Mouse (Mus musculus): ENCODE measurements at regions not wholly inside any gene's neighbourhood (a gene's known extent, or its start where the extent isn't known, plus 50 kb on each side); places are given as distances from the start of the nearest gene placed in this dataset.
"Not testable (repeated sequence)": the region's sequence is repeated elsewhere in the genome, so short reads cannot be mapped to it uniquely, and the experiment has no call there.

- DNase-seq (ENCODE audit: low read depth): no peak
Measured at GRCm38 (mm10) chr10:99320797-99321196, 57.8 kb downstream of the Dusp6 start.

- DNase-seq (ENCODE audit: low read depth): no peak
Measured at GRCm38 (mm10) chr10:99323358-99323757, 60.3 kb downstream of the Dusp6 start.

GRCm38 (mm10) chr10:99327501-99327900 is 64.5 kb downstream of the Dusp6 start:
- no peak for DNase-seq (ENCODE audit: low read depth)

GRCm38 (mm10) chr10:99328568-99328967 is 65.5 kb downstream of the Dusp6 start:
- DNase-seq (ENCODE audit: low read depth): no peak

- DNase-seq (ENCODE audit: low read depth): no peak
Measured at GRCm38 (mm10) chr10:99329469-99329868, 66.4 kb downstream of the Dusp6 start.

- no peak for DNase-seq (ENCODE audit: low read depth)
Measured at GRCm38 (mm10) chr10:99330519-99330918, 67.5 kb downstream of the Dusp6 start.

GRCm38 (mm10) chr10:99331876-99332275 is 68.8 kb downstream of the Dusp6 start:
- no peak for DNase-seq (ENCODE audit: low read depth)

- DNase-seq (ENCODE audit: low read depth): no peak
Measured at GRCm38 (mm10) chr10:99333831-99334230, 70.8 kb downstream of the Dusp6 start.

- no peak for DNase-seq (ENCODE audit: low read depth)
Measured at GRCm38 (mm10) chr10:99336091-99336490, 73.1 kb downstream of the Dusp6 start.

GRCm38 (mm10) chr10:99338790-99339189 is 75.8 kb downstream of the Dusp6 start:
- DNase-seq (ENCODE audit: low read depth): not testable (repeated sequence)

GRCm38 (mm10) chr10:99339291-99339912 is 76.4 kb downstream of the Dusp6 start:
- not testable (repeated sequence) for DNase-seq (ENCODE audit: low read depth)

GRCm38 (mm10) chr10:99340057-99340456 is 77.0 kb downstream of the Dusp6 start:
- DNase-seq (ENCODE audit: low read depth): not testable (repeated sequence)

GRCm38 (mm10) chr10:99349125-99349716 is 86.2 kb downstream of the Dusp6 start:
- DNase-seq (ENCODE audit: low read depth): no peak

GRCm38 (mm10) chr10:99353541-99354292 is 90.7 kb downstream of the Dusp6 start:
- peak; percentile 46 for DNase-seq (ENCODE audit: low read depth)

- DNase-seq (ENCODE audit: low read depth): no peak
Measured at GRCm38 (mm10) chr10:99354352-99354751, 91.3 kb downstream of the Dusp6 start.

- DNase-seq (ENCODE audit: low read depth): no peak
Measured at GRCm38 (mm10) chr10:99355303-99355702, 92.3 kb downstream of the Dusp6 start.

GRCm38 (mm10) chr10:99356221-99356620 is 93.2 kb downstream of the Dusp6 start:
- DNase-seq (ENCODE audit: low read depth): no peak

- no peak for DNase-seq (ENCODE audit: low read depth)
Measured at GRCm38 (mm10) chr10:99356883-99357282, 93.9 kb downstream of the Dusp6 start.

- DNase-seq (ENCODE audit: low read depth): no peak
Measured at GRCm38 (mm10) chr10:99357347-99357746, 94.3 kb downstream of the Dusp6 start.

- no peak for DNase-seq (ENCODE audit: low read depth)
Measured at GRCm38 (mm10) chr10:99358256-99358655, 95.2 kb downstream of the Dusp6 start.

- no peak for DNase-seq (ENCODE audit: low read depth)
Measured at GRCm38 (mm10) chr10:99359439-99359866, 96.4 kb downstream of the Dusp6 start.

GRCm38 (mm10) chr10:99360601-99361000 is 97.6 kb downstream of the Dusp6 start:
- not testable (repeated sequence) for DNase-seq (ENCODE audit: low read depth)

GRCm38 (mm10) chr10:99366162-99366561 is 103.1 kb downstream of the Dusp6 start:
- DNase-seq (ENCODE audit: low read depth): no peak

All from induced T-regulatory cell, adult 2 months (primary cell).